Mouse (Mus musculus): Measurements from ENCODE around the gene 2700081O15Rik. TPM values are rescaled to one million over a fixed set of nuclear protein-coding genes. Genes with fewer than 3 reads are reported as not detected.

Gene 2700081O15Rik
- total RNA-seq, 2 experiments from 2014 or later, result 15.8 to 18.7 TPM

- intact Hi-C loops (cut with DNase I), result loop anchor here (2.0 kb wide), 2 partner anchors 36 to 74 kb away; partner anchors contain the start of gene Spindoc
- no peak for DNase-seq (ENCODE audit: low spot score)
Measured at GRCm38 (mm10) chr19:7419134-7419533, 1.7 kb downstream of the 2700081O15Rik start.

GRCm38 (mm10) chr19:7420108-7420507 lies 2.7 kb downstream of the 2700081O15Rik start:
- intact Hi-C loops (cut with DNase I), result loop anchor here (5.0 kb wide), 1 partner anchor 183 kb away; no protein-coding TSS in a partner anchor
- no peak for DNase-seq (ENCODE audit: low spot score)

- intact Hi-C loops (cut with DNase I), result loop anchor here (5.0 kb wide), 1 partner anchor 184 kb away; no protein-coding TSS in a partner anchor
- no peak for DNase-seq (ENCODE audit: low spot score)
Measured at GRCm38 (mm10) chr19:7420841-7421601, 3.6 kb downstream of the 2700081O15Rik start.

- no peak for DNase-seq (ENCODE audit: low spot score)
- intact Hi-C loops (cut with DNase I), result loop anchor here (5.0 kb wide), 1 partner anchor 185 kb away; no protein-coding TSS in a partner anchor
Measured at GRCm38 (mm10) chr19:7421602-7422591, 4.5 kb downstream of the 2700081O15Rik start.

GRCm38 (mm10) chr19:7422656-7423027 lies 5.2 kb downstream of the 2700081O15Rik start:
- no peak for DNase-seq (ENCODE audit: low spot score)
- intact Hi-C loops (cut with DNase I), result loop anchor here (5.0 kb wide), 1 partner anchor 185 kb away; no protein-coding TSS in a partner anchor

GRCm38 (mm10) chr19:7423028-7423655 lies 5.7 kb downstream of the 2700081O15Rik start:
- DNase-seq (ENCODE audit: low spot score), result peak; percentile 87
- intact Hi-C loops (cut with DNase I), result loop anchor here (5.0 kb wide), 1 partner anchor 186 kb away; no protein-coding TSS in a partner anchor

- DNase-seq (ENCODE audit: low spot score), result no peak
- intact Hi-C loops (cut with DNase I), result loop anchor here (5.0 kb wide), 1 partner anchor 186 kb away; no protein-coding TSS in a partner anchor
Measured at GRCm38 (mm10) chr19:7423656-7424030, 6.2 kb downstream of the 2700081O15Rik start.

- intact Hi-C loops (cut with DNase I), result loop anchor here (5.0 kb wide), 1 partner anchor 187 kb away; no protein-coding TSS in a partner anchor
- DNase-seq (ENCODE audit: low spot score), result no peak
Measured at GRCm38 (mm10) chr19:7424131-7424530, 6.7 kb downstream of the 2700081O15Rik start.

GRCm38 (mm10) chr19:7424590-7425397 lies 7.4 kb downstream of the 2700081O15Rik start:
- intact Hi-C loops (cut with DNase I), result loop anchor here (5.0 kb wide), 1 partner anchor 187 kb away; no protein-coding TSS in a partner anchor

GRCm38 (mm10) chr19:7425398-7425775 lies 8.0 kb downstream of the 2700081O15Rik start:
- intact Hi-C loops (cut with DNase I), result no loop called here
- DNase-seq (ENCODE audit: low spot score), result no peak

More at GRCm38 (mm10) chr19:7424590-7425397, 7.4 kb downstream of the 2700081O15Rik start:
- no peak for DNase-seq (ENCODE audit: low spot score)

GRCm38 (mm10) chr19:7434887-7435286 lies 17.5 kb downstream of the 2700081O15Rik start:
- no peak for DNase-seq (ENCODE audit: low spot score)
- intact Hi-C loops (cut with DNase I), result loop anchor here (5.0 to 10.0 kb wide), 2 partner anchors 173 to 370 kb away; no protein-coding TSS in a partner anchor

GRCm38 (mm10) chr19:7436061-7436970 lies 18.9 kb downstream of the 2700081O15Rik start:
- DNase-seq (ENCODE audit: low spot score), result no peak
- intact Hi-C loops (cut with DNase I), result loop anchor here (5.0 to 10.0 kb wide), 2 partner anchors 174 to 372 kb away; no protein-coding TSS in a partner anchor

- DNase-seq (ENCODE audit: low spot score), result no peak
- intact Hi-C loops (cut with DNase I), result loop anchor here (5.0 to 10.0 kb wide), 2 partner anchors 176 to 373 kb away; no protein-coding TSS in a partner anchor
Measured at GRCm38 (mm10) chr19:7438295-7438694, 20.9 kb downstream of the 2700081O15Rik start.

GRCm38 (mm10) chr19:7441493-7441892 lies 24.1 kb downstream of the 2700081O15Rik start:
- intact Hi-C loops (cut with DNase I), result loop anchor here (5.0 kb wide), 1 partner anchor 41 kb away; the partner anchor contains the start of gene Rtn3
- DNase-seq (ENCODE audit: low spot score), result no peak

GRCm38 (mm10) chr19:7445105-7445504 lies 27.7 kb downstream of the 2700081O15Rik start:
- DNase-seq (ENCODE audit: low spot score), result no peak
- intact Hi-C loops (cut with DNase I), result no loop called here

- intact Hi-C loops (cut with DNase I), result no loop called here
- no peak for DNase-seq (ENCODE audit: low spot score)
Measured at GRCm38 (mm10) chr19:7445596-7445995, 28.2 kb downstream of the 2700081O15Rik start.

GRCm38 (mm10) chr19:7456803-7457202 lies 39.4 kb downstream of the 2700081O15Rik start:
- intact Hi-C loops (cut with DNase I), result no loop called here
- DNase-seq (ENCODE audit: low spot score), result no peak
